Mouse (Mus musculus): ENCODE results near the gene Golim4. TPM values are rescaled to one million over a fixed set of nuclear protein-coding genes. Genes with fewer than 3 reads are reported as not detected.
"Not testable (repeated sequence)": the region's sequence is repeated elsewhere in the genome, so short reads cannot be mapped to it uniquely, and the experiment has no call there.

The Golim4 gene
- 36.6 and 52.1 TPM in 2 replicates for total RNA-seq (2014; fragmentation: Nextera tagmentation)
- total RNA-seq (2017) = 38.9 and 53.7 TPM in 2 replicates

- ATAC-seq (replicated peaks; ENCODE audit: poor library complexity, severe bottlenecking) = peak; percentile 85
These were observed at the start of gene Golim4 for GRCm38 (mm10) chr3:75956551-75957302. TSS of gene Golim4 (minus strand) at chr3:75956949.

- ATAC-seq (replicated peaks; ENCODE audit: poor library complexity, severe bottlenecking) = 0 out of 2 replicates have a peak, but pooled peaks have one; percentile 35
These were observed 48.9 kb upstream of the Golim4 start for GRCm38 (mm10) chr3:76005621-76006020.

DNA sequence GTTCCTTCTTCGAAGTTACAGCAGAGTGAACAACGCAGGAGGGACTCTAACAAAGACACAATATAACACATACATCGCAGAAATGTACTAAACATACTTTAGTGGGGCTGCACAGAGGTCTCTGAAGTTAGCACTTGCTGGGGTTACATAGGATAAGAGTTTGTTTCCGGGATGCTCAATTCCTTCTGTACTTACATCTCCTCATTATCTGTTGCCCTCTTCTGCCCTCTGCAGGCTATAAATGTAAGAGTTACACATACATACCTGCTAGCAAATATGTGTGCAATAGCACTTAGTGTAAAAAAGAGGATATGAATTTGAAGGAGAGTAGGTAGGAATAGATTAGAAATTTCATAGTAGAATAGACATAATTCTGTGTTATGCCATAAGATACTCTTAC, 44.4 kb upstream of the Golim4 start:
- peak; percentile 99 for ATAC-seq (replicated peaks; ENCODE audit: poor library complexity, severe bottlenecking)

GRCm38 (mm10) chr3:76000481-76000880, 43.7 kb upstream of the Golim4 start:
- ATAC-seq (replicated peaks; ENCODE audit: poor library complexity, severe bottlenecking) = no peak

- peak; percentile 69 for ATAC-seq (replicated peaks; ENCODE audit: poor library complexity, severe bottlenecking)
These were observed 24.4 kb upstream of the Golim4 start for GRCm38 (mm10) chr3:75981031-75981750.

- not testable (repeated sequence) for ATAC-seq (replicated peaks; ENCODE audit: poor library complexity, severe bottlenecking)
These were observed 6.3 kb upstream of the Golim4 start for GRCm38 (mm10) chr3:75962784-75963772.

- peak; percentile 71 for ATAC-seq (replicated peaks; ENCODE audit: poor library complexity, severe bottlenecking)
These were observed 873 bp downstream of the Golim4 start for GRCm38 (mm10) chr3:75955661-75956491.

DNA sequence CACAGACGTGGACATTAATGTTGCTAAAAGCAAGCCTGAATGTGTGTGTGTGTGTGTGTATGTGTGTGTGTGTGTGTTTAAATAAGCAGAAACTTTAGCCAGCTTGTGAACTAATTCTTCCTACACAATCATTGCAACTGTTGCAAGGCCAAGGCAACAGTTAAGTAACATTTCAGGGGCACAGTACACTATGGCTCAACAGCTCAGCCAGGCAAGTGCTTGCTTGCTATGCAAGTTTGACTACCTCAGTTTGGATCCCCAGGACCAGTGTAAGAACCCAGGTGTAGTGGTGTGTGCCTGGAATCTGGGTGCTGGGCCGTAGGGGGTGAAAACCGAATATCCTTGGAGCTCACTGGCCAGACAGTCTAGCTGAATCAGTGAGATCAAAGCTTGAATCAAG, 2.6 kb downstream of the Golim4 start:
- ATAC-seq (replicated peaks; ENCODE audit: poor library complexity, severe bottlenecking) = no peak

- no peak for ATAC-seq (replicated peaks; ENCODE audit: poor library complexity, severe bottlenecking)
These were observed 4.3 kb downstream of the Golim4 start for GRCm38 (mm10) chr3:75952328-75953060.

DNA sequence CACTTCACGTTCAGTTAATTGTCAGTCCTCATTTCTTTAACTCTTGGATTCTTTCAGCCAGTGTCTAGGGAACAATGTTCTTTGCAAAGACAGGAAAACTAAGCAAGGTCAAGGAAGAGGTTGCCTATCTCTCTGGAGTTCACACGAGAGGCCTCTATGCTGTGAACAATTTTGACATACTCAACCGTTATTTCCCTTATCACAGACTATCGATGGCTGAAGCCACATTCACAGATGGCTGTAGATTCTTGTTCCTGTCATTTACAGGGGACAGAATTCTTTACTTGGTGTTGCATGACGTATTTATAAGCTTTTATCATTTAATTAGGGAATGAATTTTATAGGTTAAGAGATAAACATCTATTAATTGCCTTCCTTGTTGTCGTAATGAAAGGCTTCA, 5.9 kb downstream of the Golim4 start:
- no peak for ATAC-seq (replicated peaks; ENCODE audit: poor library complexity, severe bottlenecking)

DNA sequence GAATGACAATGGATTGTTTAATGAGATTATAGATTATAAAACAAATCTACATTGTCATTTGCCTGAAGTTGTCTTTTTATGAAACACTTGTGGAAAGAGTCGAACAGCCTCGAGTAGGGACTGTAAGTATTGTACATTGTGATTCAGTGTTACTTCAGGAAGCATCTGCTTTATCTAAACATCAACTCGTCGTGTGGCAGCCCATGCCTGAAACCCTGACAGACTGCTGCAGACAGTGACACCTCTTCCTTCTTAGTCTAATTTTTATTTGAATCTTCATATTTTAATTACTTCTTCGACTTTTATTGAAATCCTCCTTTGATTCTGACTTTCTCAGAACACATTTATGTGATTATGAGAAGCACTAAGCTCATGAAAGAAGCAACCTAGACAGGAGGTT, 7.4 kb downstream of the Golim4 start:
- ATAC-seq (replicated peaks; ENCODE audit: poor library complexity, severe bottlenecking) = no peak

GRCm38 (mm10) chr3:75948541-75949095, 8.1 kb downstream of the Golim4 start:
- ATAC-seq (replicated peaks; ENCODE audit: poor library complexity, severe bottlenecking) = no peak

- no peak for ATAC-seq (replicated peaks; ENCODE audit: poor library complexity, severe bottlenecking)
These were observed 8.7 kb downstream of the Golim4 start for GRCm38 (mm10) chr3:75948003-75948402.

- peak; percentile 46; the same call in 1 of the 2 replicates for ATAC-seq (replicated peaks; ENCODE audit: poor library complexity, severe bottlenecking)
These were observed 14.3 kb downstream of the Golim4 start for GRCm38 (mm10) chr3:75942303-75943060.

GRCm38 (mm10) chr3:75941864-75942263, 14.9 kb downstream of the Golim4 start:
- no peak for ATAC-seq (replicated peaks; ENCODE audit: poor library complexity, severe bottlenecking)

GRCm38 (mm10) chr3:75936152-75936551, 20.6 kb downstream of the Golim4 start:
- ATAC-seq (replicated peaks; ENCODE audit: poor library complexity, severe bottlenecking) = no peak

DNA sequence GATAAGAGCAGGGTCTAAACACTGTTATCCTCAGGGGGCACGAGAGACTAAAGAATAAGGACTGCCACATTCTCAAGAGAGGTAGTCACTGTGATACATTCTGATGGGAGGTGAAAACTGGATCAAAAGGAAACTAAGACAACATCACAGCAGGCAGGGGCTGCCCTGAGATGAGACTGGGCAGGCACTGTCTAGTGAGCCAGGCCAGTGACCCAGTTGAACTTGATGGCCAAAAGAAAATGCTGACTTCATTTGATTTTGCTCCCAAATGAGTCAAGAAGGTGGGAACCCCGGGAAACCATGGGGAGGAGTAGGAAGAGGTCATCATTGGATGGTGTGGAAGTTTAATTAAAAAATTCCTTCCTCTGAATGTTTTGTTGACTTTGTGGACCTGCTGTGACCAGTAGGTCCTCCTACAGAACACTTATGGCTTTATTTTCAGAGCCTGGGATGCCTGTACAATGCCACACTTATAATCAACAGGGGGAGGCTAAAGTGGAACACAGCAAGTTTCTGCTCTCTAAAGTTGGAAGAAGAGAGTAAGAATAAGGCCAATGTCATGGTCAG, 26.0 kb downstream of the Golim4 start:
- ATAC-seq (replicated peaks; ENCODE audit: poor library complexity, severe bottlenecking) = no peak
